Mouse (Mus musculus) right cerebral cortex, adult 18-20 months (tissue): ENCODE data around the gene Acad11.

ENCODE experiments used
- DNase-seq: peaks from one replicate; pipeline ENCODE4 v3.0.0; 2022; ENCODE audit warnings: mixed read lengths

Acad11 gene

DNA sequence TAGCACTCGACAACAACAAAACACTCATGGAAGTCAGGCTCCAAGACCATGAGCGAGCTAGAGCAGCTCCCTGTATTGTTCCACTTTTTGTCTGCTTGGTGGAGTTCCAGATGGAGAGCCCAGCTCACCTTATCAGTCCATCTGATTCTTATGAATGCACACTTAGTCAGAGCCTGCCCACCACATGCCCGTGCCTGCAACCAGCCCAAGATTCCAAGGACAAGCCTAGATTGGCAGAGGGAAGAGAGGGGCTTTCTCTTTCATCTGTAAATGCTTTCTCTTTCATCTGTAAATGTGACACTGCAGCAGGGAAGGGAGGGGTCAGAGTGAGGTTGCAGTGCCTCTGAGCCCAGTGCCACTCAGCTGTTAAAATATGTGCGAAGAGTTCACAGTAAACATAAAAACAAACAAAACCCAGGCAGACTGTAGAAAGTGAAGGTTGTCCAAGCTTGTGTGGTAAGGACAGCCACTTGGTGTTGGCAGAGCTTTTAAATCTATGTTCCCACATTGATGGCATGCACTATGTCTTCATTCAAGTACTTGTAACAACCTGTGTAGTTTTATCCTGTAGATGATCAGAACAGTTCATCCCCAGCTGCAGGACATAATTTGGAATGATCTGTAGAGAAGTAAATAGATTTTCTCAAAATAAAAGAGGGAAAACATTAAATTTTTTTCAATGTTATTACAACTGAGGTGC is 22.7 kb downstream of the Acad11 start:
- no peak for DNase-seq

- DNase-seq, result no peak
Measured at GRCm38 (mm10) chr9:104088555-104088954, 25.4 kb downstream of the Acad11 start.

DNA sequence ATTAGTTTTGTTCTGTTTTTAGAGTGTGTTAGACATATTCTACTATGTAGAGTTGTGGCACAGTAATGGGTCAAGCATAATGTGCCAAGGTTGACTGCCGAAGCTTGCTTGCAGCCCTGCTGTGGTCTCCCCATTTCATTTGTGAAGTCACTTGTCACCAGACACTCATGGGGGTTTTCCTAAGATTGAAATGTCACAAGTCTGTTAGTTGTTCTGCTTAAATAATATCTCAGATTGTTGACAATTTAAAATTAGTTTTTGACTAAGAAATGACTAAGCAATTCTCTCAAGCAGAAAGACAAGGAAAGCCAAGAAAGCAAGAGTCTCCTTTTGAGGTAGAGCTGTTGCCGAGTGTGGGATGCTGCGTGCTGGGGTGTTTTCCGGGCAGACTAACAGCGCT is 29.8 kb downstream of the Acad11 start:
- no peak for DNase-seq

DNA sequence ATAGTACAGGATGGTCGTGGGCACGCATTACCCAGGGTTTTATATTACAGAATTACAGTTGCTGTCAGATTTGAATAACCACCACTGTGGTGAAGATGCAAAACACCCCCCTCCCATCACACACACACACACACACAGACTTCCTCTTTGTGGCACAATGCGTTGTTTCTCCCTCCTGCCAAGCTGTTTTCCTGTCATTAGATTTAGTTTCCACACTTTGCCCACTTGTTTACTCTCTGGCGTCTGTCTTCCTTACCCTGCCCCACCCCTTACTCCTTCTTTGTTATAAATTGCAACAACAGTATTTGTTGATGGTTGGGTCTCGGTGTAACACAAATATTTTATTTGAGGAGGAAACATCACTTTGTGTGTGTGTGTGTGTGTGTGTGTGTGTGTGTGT is 35.1 kb downstream of the Acad11 start:
- DNase-seq, result no peak

DNA sequence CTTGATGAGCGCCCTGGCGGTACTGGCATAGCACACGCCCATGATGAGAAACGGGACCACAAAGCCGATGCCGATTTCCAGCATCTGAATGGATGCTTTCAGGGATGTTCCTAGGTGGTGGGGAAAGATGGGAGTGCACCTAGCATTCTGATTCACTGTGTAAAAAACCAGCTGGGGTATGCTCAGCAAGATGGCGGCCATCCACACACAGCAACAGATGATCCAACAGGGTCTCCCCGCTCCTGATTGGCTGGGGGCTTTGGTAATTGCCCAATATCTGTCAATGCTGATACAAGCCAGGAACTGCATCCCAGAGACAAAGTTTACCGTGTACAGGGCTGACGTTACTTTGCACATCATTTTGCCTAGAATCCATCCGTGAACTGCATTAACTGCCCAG is 35.9 kb downstream of the Acad11 start:
- no peak for DNase-seq

- DNase-seq, result no peak
Measured at GRCm38 (mm10) chr9:104100822-104101221, 37.6 kb downstream of the Acad11 start.

GRCm38 (mm10) chr9:104101458-104101857 is 38.3 kb downstream of the Acad11 start:
- DNase-seq, result no peak

GRCm38 (mm10) chr9:104102301-104102700 is 39.1 kb downstream of the Acad11 start:
- no peak for DNase-seq

DNA sequence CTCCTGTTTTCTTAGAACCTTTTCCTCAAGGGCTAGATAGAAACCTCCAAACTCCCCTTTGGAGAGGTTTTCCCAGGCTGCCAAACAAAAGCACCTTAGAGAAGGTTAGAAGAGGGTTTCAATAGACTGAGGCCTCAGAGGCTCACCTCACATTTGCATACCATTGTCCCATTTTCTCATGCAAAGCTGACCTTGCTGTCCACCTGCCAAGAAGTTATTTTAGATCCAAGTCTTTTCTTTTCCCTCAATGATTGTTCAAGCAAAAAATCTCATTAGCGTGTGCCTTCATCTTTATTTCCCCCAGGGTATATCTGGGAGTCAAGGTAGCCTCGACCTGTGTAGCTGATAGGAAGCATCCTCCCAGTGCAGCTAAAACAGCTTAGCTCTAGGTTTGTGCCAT is 39.7 kb downstream of the Acad11 start:
- no peak for DNase-seq

- DNase-seq, result no peak
Measured at GRCm38 (mm10) chr9:104104986-104105385, 41.8 kb downstream of the Acad11 start.

DNA sequence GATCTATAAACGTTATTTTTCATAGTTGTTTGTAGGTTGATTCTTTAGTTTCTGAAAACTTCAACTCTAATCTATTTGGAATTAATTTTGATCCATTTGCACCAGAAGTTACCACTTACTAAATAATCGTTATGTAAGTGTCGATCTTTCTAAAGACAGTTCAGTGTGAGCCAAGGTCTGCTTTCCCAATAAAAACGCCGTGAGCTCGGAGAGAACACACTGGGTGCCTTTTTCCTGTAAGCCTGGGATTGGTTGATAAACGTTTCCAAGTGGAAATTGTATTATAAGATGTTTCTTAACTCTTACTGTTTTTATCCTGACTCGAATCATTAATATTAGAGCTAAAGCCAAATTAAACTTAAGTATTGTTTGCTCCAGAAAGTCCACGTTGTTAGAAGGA is 43.8 kb downstream of the Acad11 start:
- DNase-seq, result no peak

GRCm38 (mm10) chr9:104107482-104107881 is 44.3 kb downstream of the Acad11 start:
- no peak for DNase-seq

DNA sequence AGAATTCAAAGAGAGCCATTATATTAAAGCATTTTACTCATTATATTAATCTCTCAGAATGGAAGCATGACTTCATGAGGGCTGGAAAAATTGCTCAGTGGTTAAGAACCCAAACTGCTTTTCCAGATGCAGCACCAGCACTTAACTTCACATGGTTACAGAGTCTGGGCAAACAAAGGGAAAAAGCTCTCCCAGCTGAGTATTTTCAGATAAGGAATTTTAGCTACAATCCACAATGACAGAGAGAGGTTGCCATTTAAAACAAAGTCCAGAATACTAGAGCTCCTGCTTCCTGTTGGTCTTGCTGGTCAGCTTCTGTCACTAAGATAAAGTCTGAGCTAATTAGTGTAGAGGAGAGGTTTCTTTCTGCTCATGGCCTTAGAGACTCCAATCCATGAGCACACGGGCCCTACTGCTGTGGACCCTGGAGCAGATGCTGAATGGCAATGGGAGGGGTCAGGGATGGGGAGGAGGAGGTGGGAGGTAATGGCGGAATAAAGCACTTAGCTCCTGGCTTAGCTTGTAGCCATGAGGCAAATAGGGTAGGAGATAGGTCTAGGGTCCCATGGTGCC is 45.5 kb downstream of the Acad11 start:
- DNase-seq, result no peak

- DNase-seq, result no peak
Measured at GRCm38 (mm10) chr9:104109151-104109550, 46.0 kb downstream of the Acad11 start.

GRCm38 (mm10) chr9:104123101-104123500 is 59.9 kb downstream of the Acad11 start:
- no peak for DNase-seq

DNA sequence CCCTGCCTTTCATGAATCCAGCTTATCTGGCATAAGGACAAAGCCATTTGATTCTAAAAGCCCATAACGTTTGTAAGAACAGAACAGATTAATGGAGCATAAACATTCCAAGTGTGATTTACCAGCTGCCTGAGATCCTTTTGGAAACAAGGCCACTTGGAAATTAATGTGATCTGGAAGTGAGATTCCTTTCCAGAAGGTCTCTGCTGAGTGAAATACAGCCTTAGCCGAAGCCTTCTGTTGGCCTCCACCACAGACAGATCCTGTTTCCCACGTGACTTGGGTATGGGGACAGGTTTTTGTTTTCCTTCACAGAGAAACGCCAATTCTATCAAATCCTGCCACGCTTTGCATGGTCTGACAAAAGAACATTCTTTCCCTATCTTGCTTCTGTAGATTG is 60.4 kb downstream of the Acad11 start:
- no peak for DNase-seq

- no peak for DNase-seq
Measured at GRCm38 (mm10) chr9:104126833-104127232, 63.7 kb downstream of the Acad11 start, which contains the start of gene Ackr4. Gene Ackr4, minus strand, starts transcription at chr9:104126933.

DNA sequence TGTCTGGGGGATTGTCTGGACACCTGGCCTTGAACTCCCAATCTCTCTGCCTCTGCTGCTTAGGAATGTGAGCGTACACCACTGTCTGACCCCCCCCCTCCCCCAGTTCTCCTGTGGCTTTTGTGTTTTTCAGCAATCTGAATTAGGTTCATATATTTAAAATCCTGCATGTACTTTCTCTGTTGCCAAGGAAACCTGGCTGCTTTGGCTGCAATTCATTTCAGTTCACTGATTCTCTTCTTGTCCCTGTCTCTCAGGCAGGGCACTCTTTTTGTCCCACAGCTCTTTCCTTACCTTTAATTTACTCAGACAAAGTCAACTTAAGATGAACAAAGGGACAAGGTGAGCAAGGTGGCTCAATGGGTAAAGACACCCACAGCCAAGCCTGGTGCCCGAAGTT is 64.9 kb downstream of the Acad11 start:
- DNase-seq, result peak; percentile 31

GRCm38 (mm10) chr9:104130141-104130755 is 67.1 kb downstream of the Acad11 start:
- DNase-seq, result no peak

DNA sequence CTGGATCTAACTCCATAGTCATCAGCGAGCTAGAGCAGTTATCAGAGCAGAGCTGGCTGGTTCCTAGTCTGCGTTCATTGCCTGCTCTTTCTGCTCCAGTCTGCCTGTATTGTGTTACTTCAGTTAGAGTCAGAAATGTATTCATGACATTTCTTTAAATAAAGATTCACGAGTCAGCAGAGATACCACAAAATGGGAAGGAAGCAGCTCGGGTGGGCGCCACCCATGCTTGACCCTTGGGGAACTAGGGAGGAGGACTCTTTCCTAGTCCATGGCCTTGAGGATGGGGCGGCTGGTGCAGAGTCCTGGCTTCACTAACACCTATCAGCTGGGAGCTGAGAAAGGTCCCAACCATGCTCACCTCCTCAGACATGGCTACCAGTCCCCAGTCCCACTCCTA is 77.2 kb downstream of the Acad11 start:
- DNase-seq, result no peak

DNA sequence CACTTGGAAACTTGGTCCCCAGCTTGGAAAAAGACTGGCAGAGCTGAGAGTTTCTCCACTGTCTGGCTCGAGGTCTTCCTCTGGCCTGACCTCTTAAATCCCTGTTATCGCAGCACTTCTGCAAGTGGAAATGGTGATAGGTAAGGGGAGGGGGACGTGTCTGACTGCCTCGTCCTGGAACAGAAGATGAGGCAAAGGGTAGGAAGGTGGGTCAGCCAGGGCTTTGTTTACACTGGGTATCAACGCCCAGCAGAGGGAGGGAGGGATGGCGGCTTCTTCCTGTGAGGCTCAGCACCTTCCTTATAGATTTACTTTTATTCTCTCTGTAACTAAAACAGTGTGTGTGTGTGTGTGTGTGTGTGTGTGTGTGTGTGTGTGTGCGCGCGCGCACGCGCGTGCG is 79.6 kb downstream of the Acad11 start:
- no peak for DNase-seq

DNA sequence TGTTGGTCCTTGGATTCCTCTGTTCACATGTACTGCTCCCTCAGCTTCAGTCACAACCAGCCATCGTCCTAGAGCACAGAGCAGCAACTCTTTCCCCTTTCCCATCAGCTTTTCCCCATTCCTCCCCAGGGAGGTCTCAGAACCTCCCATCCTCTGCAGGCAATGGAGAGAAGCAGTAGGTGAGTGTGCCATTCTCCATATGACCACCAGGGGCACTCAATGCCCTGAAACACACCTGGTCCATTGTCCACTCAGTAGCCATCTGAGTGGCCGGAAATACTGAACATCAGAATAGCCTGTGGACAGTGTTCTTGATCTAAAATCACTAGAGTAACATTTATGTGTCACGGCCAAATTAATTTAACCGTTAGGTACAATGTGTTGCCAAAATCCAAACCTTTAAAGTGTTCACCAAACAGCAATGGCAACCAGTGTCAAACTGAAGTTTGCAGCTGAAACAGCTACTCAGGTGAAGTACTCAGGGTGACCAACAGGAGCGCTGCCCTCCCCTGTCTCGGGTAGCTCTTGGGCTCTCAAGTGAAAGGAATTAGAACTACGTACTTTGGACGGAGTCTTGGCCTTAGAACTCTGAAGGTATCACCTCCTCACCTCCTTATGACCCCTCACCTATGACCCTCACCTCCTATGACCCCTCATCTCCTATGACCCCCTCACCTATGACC is 81.3 kb downstream of the Acad11 start:
- DNase-seq, result no peak

DNA sequence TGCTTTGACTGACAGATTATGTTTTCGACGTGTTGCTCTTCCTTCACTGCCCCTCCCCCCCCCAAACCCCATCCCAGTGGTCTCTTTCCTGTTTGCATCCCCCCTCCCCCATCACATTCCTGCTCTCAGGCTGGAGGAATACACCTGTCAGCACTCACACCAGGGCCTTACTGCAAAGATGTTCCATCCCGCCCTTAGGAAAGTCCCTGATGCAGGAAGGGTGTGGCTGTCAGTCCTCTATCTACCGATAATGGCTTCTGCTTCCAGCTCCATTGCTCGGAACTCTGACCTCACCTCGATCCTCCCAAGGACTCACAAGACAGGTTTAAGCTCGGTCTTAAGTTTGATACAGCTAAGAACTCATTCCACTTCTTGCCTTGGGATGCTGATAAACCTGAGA is 83.5 kb downstream of the Acad11 start:
- DNase-seq, result no peak

- no peak for DNase-seq
Measured at GRCm38 (mm10) chr9:104148969-104149368, 85.8 kb downstream of the Acad11 start.
